Mouse (Mus musculus) spleen, adult 2 months (tissue): Measurements from ENCODE around the gene Zfp36l2.

Experiments used
- CTCF ChIP-seq: fragments of 200-500 bp; IDR thresholded peaks from 2 replicates; pipeline ENCODE4 v1.5.1; 2011; ENCODE audit warnings: mild to moderate bottlenecking, inconsistent platforms; ENCODE audit not compliant: insufficient read depth, insufficient read length, insufficient replicate concordance; ENCODE audit errors: extremely low read depth
- POLR2A ChIP-seq: fragments of 200-500 bp; IDR thresholded peaks from 2 replicates; pipeline ENCODE4 v1.6.1; 2011; ENCODE audit warnings: low read depth, low read length, inconsistent platforms

- TF ChIP-seq POLR2A (no peak), CTCF (no peak)
Observed at GRCm38 (mm10) chr17:84206239-84206638, 18.5 kb upstream of the Zfp36l2 start.
